Mouse (Mus musculus): ENCODE results near the gene Ghdc. TPM values are rescaled to one million over a fixed set of nuclear protein-coding genes. Genes with fewer than 3 reads are reported as not detected.
A peak's percentile ranks its signal among the peaks of the same experiment; 100 is the strongest.

Ghdc gene
- total RNA-seq, 2 experiments from 2014 or later: 5.5 to 7.2 TPM

GRCm38 (mm10) chr11:100719312-100719711, 51.4 kb downstream of the Ghdc start:
- no peak for DNase-seq (ENCODE audit: low spot score in 2 of 2)

- peak in 1 of 2 experiments; percentile 25 for DNase-seq (ENCODE audit: low spot score in 2 of 2)
These were observed 51.9 kb downstream of the Ghdc start for GRCm38 (mm10) chr11:100718866-100719265.

DNA sequence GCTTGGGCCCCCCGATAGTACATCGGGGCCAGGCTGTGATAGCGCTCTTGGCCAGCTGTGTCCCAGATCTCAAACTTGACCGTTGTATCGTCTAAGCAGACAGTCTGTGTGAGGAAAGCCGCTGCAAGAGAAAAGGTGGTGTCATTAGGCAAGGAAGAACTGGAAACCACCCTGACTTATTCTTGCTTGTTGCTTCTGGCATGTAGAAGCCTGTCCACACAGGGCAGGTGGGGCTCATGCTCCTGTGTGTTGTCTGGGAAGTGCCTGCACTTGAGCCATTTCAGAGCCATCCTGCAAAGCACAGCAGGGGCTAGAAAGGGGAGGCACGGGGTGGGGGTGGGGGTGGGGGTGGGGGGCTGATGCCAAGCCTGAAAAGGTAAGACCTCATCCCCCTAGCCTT, 52.3 kb downstream of the Ghdc start:
- no peak for DNase-seq (ENCODE audit: low spot score in 2 of 2)

- no peak for DNase-seq (ENCODE audit: low spot score in 2 of 2)
These were observed 54.1 kb downstream of the Ghdc start for GRCm38 (mm10) chr11:100716649-100717048.

Other genes starting within 250 kb of the Ghdc start
- gene Acly, start 243.0 kb downstream of the Ghdc start, total RNA-seq (2021): 100 to 1,000 TPM; 127 to 134 TPM
- 1 to 10 TPM; 1.0 to 1.6 TPM for gene Ttc25, start 225.3 kb downstream of the Ghdc start, total RNA-seq (2021)
- 10 to 100 TPM; 88.0 to 92.7 TPM for gene Cnp, start 196.1 kb downstream of the Ghdc start, total RNA-seq (2021)
- 10 to 100 TPM; 25.6 to 27.9 TPM for gene Nkiras2, start 151.7 kb downstream of the Ghdc start, total RNA-seq (2021)
- gene Dnajc7, start 150.8 kb downstream of the Ghdc start, total RNA-seq (2021): 100 to 1,000 TPM; 250 to 255 TPM
- under 1 TPM; 0.54 to 0.57 TPM for gene Zfp385c, start 78.5 kb downstream of the Ghdc start, total RNA-seq (2021)
- 1 to 10 TPM; 1.2 to 1.9 TPM for gene Dhx58, start 66.7 kb downstream of the Ghdc start, total RNA-seq (2021)
- 10 to 100 TPM; 61.6 to 66.2 TPM for gene Kat2a, start 58.5 kb downstream of the Ghdc start, total RNA-seq (2021)
- gene Hspb9, start 57.1 kb downstream of the Ghdc start, total RNA-seq (2021): not detected
- 100 to 1,000 TPM; 152 to 165 TPM for gene Rab5c, start 32.7 kb downstream of the Ghdc start, total RNA-seq (2021)
- 1 to 10 TPM; 1.5 to 2.2 TPM for gene Kcnh4, start 11.0 kb downstream of the Ghdc start, total RNA-seq (2021)
- gene Hcrt, start 8.0 kb downstream of the Ghdc start, total RNA-seq (2021): under 1 TPM in 1 of 2 experiments, not detected in 1; 0.62 TPM
- 10 to 100 TPM; 12.2 to 13.0 TPM for gene Stat5b, start 79.8 kb upstream of the Ghdc start, total RNA-seq (2021)
- gene Stat5a, start 88.4 kb upstream of the Ghdc start, total RNA-seq (2021): 1 to 10 TPM; 2.4 to 3.9 TPM
- gene Stat3, start 168.6 kb upstream of the Ghdc start, total RNA-seq (2021): 10 to 100 TPM; 35.9 to 39.0 TPM
- 10 to 100 TPM; 20.5 to 20.6 TPM for gene Cavin1, start 199.9 kb upstream of the Ghdc start, total RNA-seq (2021)
- gene Atp6v0a1, start 238.5 kb upstream of the Ghdc start, total RNA-seq (2021): 100 to 1,000 TPM; 424 to 431 TPM

Data from layer of hippocampus, postnatal 10 days (tissue).